Mouse (Mus musculus) MEL (cell line): ENCODE measurements around the gene Prdm1. TPM values are rescaled to one million over a fixed set of nuclear protein-coding genes. Genes with fewer than 3 reads are reported as not detected.

ENCODE experiments used
- DNase-seq: peaks from one replicate; pipeline ENCODE4 v3.0.0; 2011; ENCODE audit warnings: low read depth, low spot score
- H3K27ac ChIP-seq: 2 replicates; pipeline ENCODE4 v1.5.1; 2012; ENCODE audit warnings: low read depth, mild to moderate bottlenecking, control low read depth, low read length, moderate library complexity; ENCODE audit not compliant: control insufficient read depth
- H3K27me3 ChIP-seq, 2 experiments: fragments of 150-350 bp in 1 of 2; sonication (generic) in 1 of 2; 2 replicates each; pipeline ENCODE4 v1.6.1; 2012; ENCODE audit warnings: low read length in 2 of 2, mild to moderate bottlenecking in 2 of 2, improper control_type of control experiment in 1 of 2, moderate library complexity in 1 of 2; ENCODE audit not compliant: insufficient read depth in 2 of 2, control insufficient read depth in 1 of 2
- H3K36me3 ChIP-seq, 2 experiments: 2 replicates each; pipeline ENCODE4 v1.6.1; 2012 to 2014; ENCODE audit warnings: low read length in 2 of 2, improper control_type of control experiment in 1 of 2, inconsistent platforms in 1 of 2, mild to moderate bottlenecking in 1 of 2; ENCODE audit not compliant: insufficient read depth in 2 of 2, control insufficient read depth in 1 of 2
- H3K4me1 ChIP-seq, 2 experiments: fragments of 150-350 bp in 1 of 2; sonication (generic) in 1 of 2; 2 replicates each; pipeline ENCODE4 v1.6.1; 2012; ENCODE audit warnings: low read length in 2 of 2, improper control_type of control experiment in 1 of 2, mild to moderate bottlenecking in 1 of 2; ENCODE audit not compliant: insufficient read depth in 2 of 2, control insufficient read depth in 1 of 2
- H3K4me3 ChIP-seq, 2 experiments: fragments of 150-350 bp in 1 of 2; sonication (generic) in 1 of 2; 2 replicates each; pipeline ENCODE4 v1.5.1; 2012; ENCODE audit warnings: low read depth in 2 of 2, low read length in 2 of 2, mild to moderate bottlenecking in 2 of 2, moderate library complexity in 2 of 2, control low read depth in 1 of 2, improper control_type of control experiment in 1 of 2; ENCODE audit not compliant: control insufficient read depth in 1 of 2, insufficient read depth in 1 of 2
- H3K79me2 ChIP-seq: 2 replicates; pipeline ENCODE4 v1.6.1; 2012; ENCODE audit warnings: mild to moderate bottlenecking, low read length, moderate library complexity; ENCODE audit not compliant: control insufficient read depth, poor library complexity, insufficient read depth
- H3K9ac ChIP-seq: 2 replicates; pipeline ENCODE4 v1.6.1; 2012; ENCODE audit warnings: low read depth, mild to moderate bottlenecking, control low read depth, low read length, moderate library complexity; ENCODE audit not compliant: control insufficient read depth, poor library complexity, severe bottlenecking
- H3K9me3 ChIP-seq: fragments of 150-350 bp; sonication (generic); replicated peaks from 2 replicates; pipeline ENCODE4 v1.6.1; 2012; ENCODE audit warnings: mild to moderate bottlenecking, low read length, improper control_type of control experiment, moderate library complexity; ENCODE audit not compliant: insufficient read depth
- CHD1 ChIP-seq: IDR thresholded peaks from 2 replicates; pipeline ENCODE4 v1.6.1; 2012; ENCODE audit warnings: low read depth, mild to moderate bottlenecking, inconsistent platforms, low read length, improper control_type of control experiment
- CTCF ChIP-seq, 3 experiments: IDR thresholded peaks in 2 of 3; conservative IDR thresholded peaks in 1 of 3; 2 replicates each; pipeline ENCODE4 v1.5.1; 2011 to 2012; ENCODE audit warnings: low read length in 3 of 3, low read depth in 2 of 3, mild to moderate bottlenecking in 2 of 3, improper control_type of control experiment in 1 of 3, inconsistent platforms in 1 of 3, mixed read lengths in 1 of 3, moderate library complexity in 1 of 3; ENCODE audit not compliant: control insufficient read depth in 1 of 3, insufficient read depth in 1 of 3, poor library complexity in 1 of 3, severe bottlenecking in 1 of 3
- E2F4 ChIP-seq: IDR thresholded peaks from 2 replicates; pipeline ENCODE4 v1.6.1; 2011; ENCODE audit warnings: low read depth, low read length, improper control_type of control experiment, borderline replicate concordance
- EP300 ChIP-seq, 2 experiments: IDR thresholded peaks; 2 replicates each; pipeline ENCODE4 v1.6.1; 2011; ENCODE audit warnings: improper control_type of control experiment in 2 of 2, low read length in 2 of 2, low read depth in 1 of 2, mild to moderate bottlenecking in 1 of 2
- GABPA ChIP-seq: IDR thresholded peaks from 2 replicates; pipeline ENCODE4 v1.6.1; 2012; ENCODE audit warnings: low read depth, mild to moderate bottlenecking, inconsistent platforms, low read length, improper control_type of control experiment, moderate library complexity
- GATA1 ChIP-seq: IDR thresholded peaks from 2 replicates; pipeline ENCODE4 v1.6.1; 2011; ENCODE audit warnings: low read depth, low read length, improper control_type of control experiment
- HCFC1 ChIP-seq: IDR thresholded peaks from 2 replicates; pipeline ENCODE4 v1.6.1; 2012; ENCODE audit warnings: low read depth, mild to moderate bottlenecking, inconsistent platforms, low read length, improper control_type of control experiment, moderate library complexity
- JUND ChIP-seq: IDR thresholded peaks from 2 replicates; pipeline ENCODE4 v1.6.1; 2011; ENCODE audit warnings: low read depth, mild to moderate bottlenecking, improper control_type of control experiment, low read length
- MYB ChIP-seq: IDR thresholded peaks from 2 replicates; pipeline ENCODE4 v1.6.1; 2011; ENCODE audit warnings: mild to moderate bottlenecking, low read depth, low read length, improper control_type of control experiment
- MYC ChIP-seq: IDR thresholded peaks from 2 replicates; pipeline ENCODE4 v1.6.1; 2011; ENCODE audit warnings: low read depth, mild to moderate bottlenecking, low read length, improper control_type of control experiment, moderate library complexity
- NELFE ChIP-seq: IDR thresholded peaks from 2 replicates; pipeline ENCODE4 v1.6.1; 2011; ENCODE audit warnings: low read depth, low read length, improper control_type of control experiment
- NRF1 ChIP-seq: IDR thresholded peaks from 2 replicates; pipeline ENCODE4 v1.6.1; 2014; ENCODE audit warnings: low read depth, mild to moderate bottlenecking, inconsistent platforms, low read length, improper control_type of control experiment, moderate library complexity; ENCODE audit not compliant: poor library complexity, insufficient read depth, severe bottlenecking
- POLR2AphosphoS2 ChIP-seq: IDR thresholded peaks from 2 replicates; pipeline ENCODE4 v1.6.1; 2011; ENCODE audit warnings: low read length, improper control_type of control experiment
- POLR2AphosphoS5 ChIP-seq: IDR thresholded peaks from 2 replicates; pipeline ENCODE4 v1.6.1; 2012; ENCODE audit warnings: low read depth, borderline replicate concordance, mild to moderate bottlenecking, inconsistent platforms, low read length, moderate library complexity, mixed read lengths
- RAD21 ChIP-seq: IDR thresholded peaks from 2 replicates; pipeline ENCODE4 v1.6.1; 2011; ENCODE audit warnings: mild to moderate bottlenecking, low read depth, low read length, improper control_type of control experiment
- SIN3A ChIP-seq: IDR thresholded peaks from 2 replicates; pipeline ENCODE4 v1.6.1; 2012; ENCODE audit warnings: low read length, improper control_type of control experiment, inconsistent platforms
- SMC3 ChIP-seq: IDR thresholded peaks from 2 replicates; pipeline ENCODE4 v1.6.1; 2011; ENCODE audit warnings: low read depth, low read length, improper control_type of control experiment
- TBP ChIP-seq: IDR thresholded peaks from 2 replicates; pipeline ENCODE4 v1.8.0; 2011; ENCODE audit warnings: low read depth, low read length, improper control_type of control experiment
- TCF12 ChIP-seq: IDR thresholded peaks from 2 replicates; pipeline ENCODE4 v1.6.1; 2014; ENCODE audit warnings: low read depth, mild to moderate bottlenecking, inconsistent platforms, low read length, improper control_type of control experiment, moderate library complexity
- USF1 ChIP-seq: IDR thresholded peaks from 2 replicates; pipeline ENCODE4 v1.6.1; 2014; ENCODE audit warnings: low read depth, mild to moderate bottlenecking, inconsistent platforms, low read length, improper control_type of control experiment, moderate library complexity
- USF2 ChIP-seq, 2 experiments: IDR thresholded peaks; 2 replicates each; pipeline ENCODE4 v1.6.1; 2011 to 2012; ENCODE audit warnings: improper control_type of control experiment in 2 of 2, low read length in 2 of 2, borderline replicate concordance in 1 of 2, inconsistent platforms in 1 of 2, low read depth in 1 of 2, mild to moderate bottlenecking in 1 of 2; ENCODE audit not compliant: insufficient read depth in 1 of 2
- ZKSCAN1 ChIP-seq: IDR thresholded peaks from 2 replicates; pipeline ENCODE4 v1.6.1; 2012; ENCODE audit warnings: low read depth, mild to moderate bottlenecking, inconsistent platforms, low read length, improper control_type of control experiment, moderate library complexity
- polyA plus RNA-seq, 2 experiments: library from polyadenylated mRNA; stranded (reverse) in 1 of 2; unstranded in 1 of 2; fragments of >175 nt in 1 of 2; fragments of >200 nt in 1 of 2; gene quantifications; 2 replicates each; pipeline versions ENCODE4 v1.2.1 to v1.2.4; 2012; ENCODE audit warnings: low replicate concordance in 2 of 2, low read depth in 1 of 2; ENCODE audit not compliant: insufficient read length in 2 of 2, insufficient read depth in 1 of 2, missing spikeins in 1 of 2
- total RNA-seq: library from RNA; depleted of rRNA; stranded (reverse); fragments of 300-350 nt; gene quantifications from 2 replicates; pipeline ENCODE4 v1.2.3, GENCODE M21; 2012

Gene Prdm1
- total and polyA plus RNA-seq, 3 experiments, result 0.14 TPM; not detected in 2

DNA sequence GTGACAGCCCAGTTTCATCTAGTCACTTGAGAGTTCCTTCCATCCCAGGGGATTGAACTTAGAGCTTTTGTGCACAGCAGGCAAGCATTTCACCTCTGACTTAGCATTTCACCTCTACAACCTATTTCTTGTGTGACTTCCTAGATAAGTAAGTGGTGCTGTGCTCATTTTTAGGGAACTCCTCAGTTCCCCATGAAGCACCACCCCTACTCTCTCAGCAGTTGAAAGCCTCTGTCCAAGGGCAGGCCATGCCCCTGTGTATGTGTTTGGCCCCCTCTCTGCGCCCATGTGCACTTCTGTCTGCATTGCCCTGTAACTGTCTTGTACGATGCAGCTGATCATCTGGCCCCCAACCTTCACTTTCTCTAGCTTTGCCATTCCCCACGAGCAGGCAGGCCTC, 128.2 kb downstream of the Prdm1 start:
- no peak overlapping the region for H3K27ac ChIP-seq
- no peaks in the 10 kb centered on the region for H3K27me3 ChIP-seq
- no peak for TF ChIP-seq POLR2AphosphoS5
- TF ChIP-seq ZKSCAN1, result no peak
- TF ChIP-seq MYC, result no peak
- TF ChIP-seq RAD21, result no peak
- TF ChIP-seq CTCF (IDR thresholded peaks at IDR 0.05 in 2 of 3, conservative IDR thresholded peaks at IDR 0.05 in 1 of 3; ENCODE audit: control insufficient read depth in 1 of 3, insufficient read depth in 1 of 3, low read depth in 2 of 3, low read length in 3 of 3, poor library complexity in 1 of 3, severe bottlenecking in 1 of 3), result no peak
- TF ChIP-seq EP300 (IDR thresholded peaks at IDR 0.05; ENCODE audit: low read depth in 1 of 2, low read length in 2 of 2), result peak in 1 of 2 experiments; percentile 9; a peak in 1 of 4 replicates
- TF ChIP-seq TCF12, result no peak
- no peak for TF ChIP-seq NRF1
- no peak for TF ChIP-seq GATA1
- TF ChIP-seq HCFC1, result no peak
- no peak for TF ChIP-seq USF2 (IDR thresholded peaks at IDR 0.05; ENCODE audit: borderline replicate concordance in 1 of 2, insufficient read depth in 1 of 2, low read depth in 1 of 2, low read length in 2 of 2)
- no peak for TF ChIP-seq CHD1
- 0 out of 2 replicates have a peak, but pooled peaks have one; percentile 9 for TF ChIP-seq SMC3
- TF ChIP-seq GABPA, result no peak
- H3K9ac ChIP-seq, result no peak overlapping the region
- H3K36me3 ChIP-seq, result no peaks in the 10 kb centered on the region
- DNase-seq, result peak; percentile 45
- H3K4me3 ChIP-seq, result 0 out of 4 replicates have a peak overlapping the region, but pooled peaks of 1 of the 2 experiments have one; percentile 29
- no peaks in the 10 kb centered on the region for H3K9me3 ChIP-seq
- no peaks in the 10 kb centered on the region for H3K79me2 ChIP-seq
- peaks cover 0 to 5% of the 10 kb centered on the region in 2 experiments; a peak in 2 of 4 replicates for H3K4me1 ChIP-seq

- Histone ChIP-seq H3K36me3 (no peaks in the 10 kb centered on the region), H3K9ac (no peak overlapping the region), H3K4me1 (no peaks in the 10 kb centered on the region), H3K9me3 (no peaks in the 10 kb centered on the region), H3K79me2 (no peaks in the 10 kb centered on the region), H3K4me3 (no peak overlapping the region), H3K27me3 (no peaks in the 10 kb centered on the region), H3K27ac (no peak overlapping the region)
- no peak for DNase-seq
- TF ChIP-seq USF1, result no peak
- TF ChIP-seq JUND, result no peak
- TF ChIP-seq POLR2AphosphoS2, result no peak
- no peak for TF ChIP-seq SIN3A
- TF ChIP-seq ZKSCAN1, result no peak
- TF ChIP-seq TCF12, result no peak
- TF ChIP-seq NELFE, result no peak
- no peak for TF ChIP-seq EP300 (IDR thresholded peaks at IDR 0.05; ENCODE audit: low read depth in 1 of 2, low read length in 2 of 2)
- no peak for TF ChIP-seq TBP
- TF ChIP-seq MYB, result no peak
- no peak for TF ChIP-seq E2F4
These were observed 135.4 kb downstream of the Prdm1 start for GRCm38 (mm10) chr10:44392855-44393254.
